In the genomic region with DNA sequence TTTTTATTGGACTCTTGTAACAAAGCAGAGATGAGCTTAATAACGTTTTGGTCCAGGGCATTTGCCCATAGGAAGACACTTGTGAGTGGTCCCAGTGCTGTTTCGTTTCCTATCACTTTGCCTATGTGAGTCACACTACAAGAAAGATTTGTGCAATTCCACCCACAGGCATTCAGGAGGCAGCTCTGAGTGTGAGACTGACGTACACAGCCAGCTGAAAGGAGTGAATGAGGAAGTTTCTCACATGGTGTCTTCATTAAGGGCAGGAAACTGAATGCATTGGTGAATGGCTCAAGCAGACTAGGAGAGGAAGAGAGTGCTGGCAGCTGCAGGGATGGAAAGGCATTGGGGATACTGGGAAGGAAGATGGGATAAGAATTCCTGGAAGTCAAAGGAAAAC, we compare ENCODE assay signal across 24 mouse cellular contexts.
DNase-seq lines count a peak whose midpoint lies in the region; ATAC-seq lines count a peak whose summit lies in the region.
"Had no signal": no experiment of that assay in that cellular context is flagged by ENCODE, and none has a peak within 500 bp of the region (broad histone marks: within the 10 kb centered on the region; RNA-seq: fewer than 3 reads in every experiment).

No protein-coding gene starts in this region.

- peak; percentile 99 for ATAC-seq in granulocyte monocyte progenitor cell, adult 5-6 weeks (replicated peaks; ENCODE audit: poor library complexity, severe bottlenecking)
- ATAC-seq: forebrain, embryonic 13.5 days; hindbrain, postnatal 0 days; intestine, embryonic 16.5 days; midbrain, embryonic 13.5 days; Patski had no signal

- DNase-seq in 3134 (ENCODE audit: extremely low read depth, insufficient read length, low spot score) (peak; percentile 20), 3T3-L1 (ENCODE audit: low read depth, low spot score) (peak; percentile 35)
- peak; percentile 65 for DNase-seq in Muller cell, postnatal 12 days (ENCODE audit: inconsistent ontology term)
- DNase-seq in thymus, postnatal 36 days, result no peak
- no peak for DNase-seq in urinary bladder, postnatal 25 days (ENCODE audit: low spot score)
- no peak for DNase-seq in thymus, postnatal 10 days (ENCODE audit: low spot score in 2 of 2)
- DNase-seq in cerebellum, postnatal 4 days (ENCODE audit: low spot score in 2 of 2), result no peak
- DNase-seq: adrenal gland, postnatal 10 days; cerebellum, adult 18-20 months; cerebellum, postnatal 14 days; gastrocnemius, adult 2 months; gastrocnemius, postnatal 36 days; heart, postnatal 10 days; kidney, postnatal 25 days; lung, embryonic 14.5 days; right cerebral cortex, postnatal 25 days; spleen, adult 18-20 months; thymus, adult 18-20 months had no signal

Comparison
In these comparisons a context has a peak if more than half of its experiments do, and no peak if none do; other contexts are left out.
1. DNase-seq: peak in 3134 (single experiment), 3T3-L1 (single experiment) and Muller cell, postnatal 12 days (single experiment); none in thymus, postnatal 36 days (0 of 2), urinary bladder, postnatal 25 days (single experiment), thymus, postnatal 10 days (0 of 2) and cerebellum, postnatal 4 days (0 of 2).